Mouse (Mus musculus): Measurements from ENCODE around the gene Asic2. TPM values are rescaled to one million over a fixed set of nuclear protein-coding genes. Genes with fewer than 3 reads are reported as not detected.

Asic2 gene
- polyA plus RNA-seq, 2 experiments = 0.01 to 0.04 TPM

DNA sequence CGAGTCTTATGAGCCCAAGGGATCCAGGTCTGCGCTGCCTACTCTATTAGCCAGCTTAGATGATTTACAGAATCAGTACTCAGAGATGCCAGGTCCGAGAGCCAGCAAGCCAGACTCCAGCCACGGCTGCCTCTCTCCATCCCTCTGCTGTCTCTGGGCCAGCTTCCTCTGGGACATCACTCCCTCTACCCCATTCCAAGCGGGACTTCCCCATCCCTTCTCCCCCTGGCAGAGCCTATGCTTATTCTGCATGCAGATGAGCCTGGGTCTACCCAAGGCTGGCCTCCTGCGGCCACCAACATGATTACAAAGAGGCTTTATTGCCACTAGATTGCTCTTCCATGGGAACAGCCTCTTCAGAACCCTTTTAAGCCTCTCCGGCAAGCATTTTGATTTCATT is 850.2 kb downstream of the Asic2 start:
- Histone ChIP-seq H3K4me1 (replicated peaks; ENCODE audit: control insufficient read depth in 2 of 2, insufficient read depth in 2 of 2, low read length in 1 of 2) (no peaks in the 10 kb centered on the region), H3K9ac (replicated peaks) (no peak overlapping the region), H3K4me3 (ENCODE audit: insufficient read depth in 1 of 2, low read depth in 2 of 2, low read length in 2 of 2) (no peak overlapping the region), H3K36me3 (replicated peaks; ENCODE audit: control insufficient read depth, insufficient read depth, low read depth) (no peaks in the 10 kb centered on the region), H3K4me2 (ENCODE audit: low read depth) (no peak overlapping the region), H3K27me3 (ENCODE audit: control insufficient read depth, insufficient read depth, low read length) (no peaks in the 10 kb centered on the region), H3K27ac (no peak overlapping the region), H3K9me3 (ENCODE audit: control insufficient read depth, low read length) (no peaks in the 10 kb centered on the region)
- no peak for TF ChIP-seq CTCF (IDR thresholded peaks at IDR 0.05; ENCODE audit: low read depth)
- TF ChIP-seq EP300 (IDR thresholded peaks at IDR 0.05; ENCODE audit: low read depth) = no peak
- 36% methylated on average over 7 of the region's 7 CpGs for WGBS (ENCODE audit: insufficient replicate concordance)
- no peak for ATAC-seq (ENCODE audit: insufficient read depth)
- no peak for DNase-seq (ENCODE audit: low read depth in 3 of 3, low spot score in 3 of 3)

DNA sequence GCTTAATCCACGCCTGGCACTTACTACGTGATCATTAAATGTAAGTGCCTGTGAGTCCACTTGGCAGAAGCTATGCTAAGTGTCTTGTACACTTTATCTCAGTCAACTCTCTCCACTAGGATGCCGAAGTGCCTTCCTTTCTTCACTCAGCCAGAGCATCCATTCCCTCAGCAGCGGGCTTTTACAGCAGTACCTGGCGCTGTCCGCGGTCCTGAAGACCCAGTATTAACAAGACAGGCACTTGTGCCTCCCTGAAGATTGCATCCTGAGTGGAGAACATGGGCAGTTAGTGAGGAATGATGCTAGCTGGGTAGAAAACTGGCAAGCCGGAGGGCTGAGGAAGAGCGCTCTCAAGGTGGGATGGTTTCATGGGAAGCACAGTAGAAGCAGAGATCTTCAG is 852.6 kb downstream of the Asic2 start:
- no peaks in the 10 kb centered on the region for H3K27me3 ChIP-seq (ENCODE audit: control insufficient read depth, insufficient read depth, low read length)
- H3K9ac ChIP-seq (replicated peaks) = no peak overlapping the region
- no peak overlapping the region for H3K27ac ChIP-seq
- no peaks in the 10 kb centered on the region for H3K36me3 ChIP-seq (replicated peaks; ENCODE audit: control insufficient read depth, insufficient read depth, low read depth)
- no peak overlapping the region for H3K4me3 ChIP-seq (ENCODE audit: insufficient read depth in 1 of 2, low read depth in 2 of 2, low read length in 2 of 2)
- no peaks in the 10 kb centered on the region for H3K9me3 ChIP-seq (ENCODE audit: control insufficient read depth, low read length)
- WGBS (ENCODE audit: insufficient replicate concordance) = 30% methylated on average over 9 of the region's 9 CpGs
- no peaks in the 10 kb centered on the region for H3K4me1 ChIP-seq (replicated peaks; ENCODE audit: control insufficient read depth in 2 of 2, insufficient read depth in 2 of 2, low read length in 1 of 2)
- no peak for ATAC-seq (ENCODE audit: insufficient read depth)
- peak in 2 of 3 experiments; percentile 1 to 12 for DNase-seq (ENCODE audit: low read depth in 3 of 3, low spot score in 3 of 3)
- no peak overlapping the region for H3K4me2 ChIP-seq (ENCODE audit: low read depth)
- TF ChIP-seq CTCF (IDR thresholded peaks at IDR 0.05; ENCODE audit: low read depth) = no peak
- TF ChIP-seq EP300 (IDR thresholded peaks at IDR 0.05; ENCODE audit: low read depth) = no peak

DNA sequence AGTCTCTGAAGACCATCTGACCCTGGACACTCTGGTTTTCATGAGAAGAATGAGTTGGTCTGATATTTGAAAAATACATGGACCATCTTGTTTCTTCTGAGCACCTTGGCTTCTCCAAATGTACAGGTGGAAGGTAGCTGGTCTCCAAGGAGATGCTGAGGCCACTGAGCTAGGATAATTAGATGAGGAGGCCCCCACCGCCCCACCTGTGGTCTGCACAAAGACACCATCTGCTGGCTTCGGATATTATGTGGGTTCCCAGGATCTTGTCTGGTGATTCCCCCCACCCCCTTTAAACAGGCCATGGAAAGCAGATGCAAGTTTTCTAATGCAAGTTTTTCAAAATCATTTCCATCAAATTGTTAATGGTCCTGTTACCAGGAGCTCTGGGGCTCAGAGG is 856.6 kb downstream of the Asic2 start:
- ATAC-seq (ENCODE audit: insufficient read depth) = no peak

DNA sequence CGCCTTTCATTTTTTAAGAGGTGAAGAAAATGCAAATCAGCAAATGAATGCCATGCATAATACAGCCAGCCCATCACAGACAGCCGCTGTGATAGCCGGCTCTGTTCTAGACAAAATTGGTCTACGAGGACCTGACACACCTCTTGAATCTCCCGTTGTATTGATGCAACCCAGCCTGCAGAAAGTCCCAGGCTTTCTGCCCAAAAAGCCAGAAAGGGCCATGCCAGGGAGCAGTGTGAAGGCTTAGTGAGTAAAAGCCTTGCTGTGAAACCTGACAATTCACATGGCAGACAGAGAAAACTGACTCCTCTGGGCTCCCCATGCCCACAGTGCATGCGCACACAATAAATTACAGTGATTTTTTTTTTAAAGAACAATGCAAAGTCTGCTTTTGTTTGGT is 858.2 kb downstream of the Asic2 start:
- Histone ChIP-seq H3K36me3 (replicated peaks; ENCODE audit: control insufficient read depth, insufficient read depth, low read depth) (no peaks in the 10 kb centered on the region), H3K27ac (no peak overlapping the region), H3K4me3 (ENCODE audit: insufficient read depth in 1 of 2, low read depth in 2 of 2, low read length in 2 of 2) (no peak overlapping the region), H3K4me2 (ENCODE audit: low read depth) (no peak overlapping the region), H3K27me3 (ENCODE audit: control insufficient read depth, insufficient read depth, low read length) (no peaks in the 10 kb centered on the region), H3K9ac (replicated peaks) (no peak overlapping the region), H3K4me1 (replicated peaks; ENCODE audit: control insufficient read depth in 2 of 2, insufficient read depth in 2 of 2, low read length in 1 of 2) (no peaks in the 10 kb centered on the region), H3K9me3 (ENCODE audit: control insufficient read depth, low read length) (no peaks in the 10 kb centered on the region)
- ATAC-seq (ENCODE audit: insufficient read depth) (no peak), DNase-seq (ENCODE audit: low read depth in 3 of 3, low spot score in 3 of 3) (no peak)
- WGBS (ENCODE audit: insufficient replicate concordance) = 59% methylated on average over 6 of the region's 6 CpGs
- TF ChIP-seq EP300 (IDR thresholded peaks at IDR 0.05; ENCODE audit: low read depth) (no peak), CTCF (IDR thresholded peaks at IDR 0.05; ENCODE audit: low read depth) (no peak)

More for the DNA sequence above, 856.6 kb downstream of the Asic2 start:
- Histone ChIP-seq H3K9ac (replicated peaks) (no peak overlapping the region), H3K4me2 (ENCODE audit: low read depth) (no peak overlapping the region), H3K9me3 (ENCODE audit: control insufficient read depth, low read length) (no peaks in the 10 kb centered on the region), H3K36me3 (replicated peaks; ENCODE audit: control insufficient read depth, insufficient read depth, low read depth) (no peaks in the 10 kb centered on the region), H3K4me3 (ENCODE audit: insufficient read depth in 1 of 2, low read depth in 2 of 2, low read length in 2 of 2) (no peak overlapping the region), H3K27me3 (ENCODE audit: control insufficient read depth, insufficient read depth, low read length) (no peaks in the 10 kb centered on the region), H3K27ac (no peak overlapping the region), H3K4me1 (replicated peaks; ENCODE audit: control insufficient read depth in 2 of 2, insufficient read depth in 2 of 2, low read length in 1 of 2) (no peaks in the 10 kb centered on the region)
- TF ChIP-seq CTCF (IDR thresholded peaks at IDR 0.05; ENCODE audit: low read depth) (no peak), EP300 (IDR thresholded peaks at IDR 0.05; ENCODE audit: low read depth) (no peak)
- DNase-seq (ENCODE audit: low read depth in 3 of 3, low spot score in 3 of 3) = no peak
- 66% methylated on average over 2 of the region's 2 CpGs for WGBS (ENCODE audit: insufficient replicate concordance)

DNA sequence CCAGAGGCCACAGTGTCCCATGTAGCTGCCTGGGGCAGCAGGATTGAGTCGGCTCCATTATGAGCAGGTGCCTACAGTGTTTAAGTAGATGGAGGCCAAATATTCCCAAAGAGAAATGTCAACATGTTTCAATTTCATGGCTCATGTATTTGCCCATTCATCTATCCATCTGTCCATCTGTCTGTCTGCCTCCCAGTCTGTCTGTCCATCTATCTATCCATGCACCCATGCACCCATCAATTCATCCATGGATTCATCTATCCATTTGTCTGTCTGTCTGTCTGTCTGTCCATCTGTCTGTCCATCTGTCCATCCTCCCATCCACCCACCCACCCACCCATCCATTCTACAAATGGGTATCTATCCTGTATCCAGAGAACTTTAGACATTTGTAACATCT is 861.3 kb downstream of the Asic2 start:
- no peaks in the 10 kb centered on the region for H3K36me3 ChIP-seq (replicated peaks; ENCODE audit: control insufficient read depth, insufficient read depth, low read depth)
- H3K27me3 ChIP-seq (ENCODE audit: control insufficient read depth, insufficient read depth, low read length) = no peaks in the 10 kb centered on the region
- H3K27ac ChIP-seq = no peak overlapping the region
- DNase-seq (ENCODE audit: low read depth in 3 of 3, low spot score in 3 of 3) (no peak), ATAC-seq (ENCODE audit: insufficient read depth) (no peak)
- H3K9me3 ChIP-seq (ENCODE audit: control insufficient read depth, low read length) = no peaks in the 10 kb centered on the region
- H3K9ac ChIP-seq (replicated peaks) = no peak overlapping the region
- no peak overlapping the region for H3K4me3 ChIP-seq (ENCODE audit: insufficient read depth in 1 of 2, low read depth in 2 of 2, low read length in 2 of 2)
- no peak overlapping the region for H3K4me2 ChIP-seq (ENCODE audit: low read depth)
- 64% methylated on average over 1 of the region's 1 CpGs for WGBS (ENCODE audit: insufficient replicate concordance)
- no peaks in the 10 kb centered on the region for H3K4me1 ChIP-seq (replicated peaks; ENCODE audit: control insufficient read depth in 2 of 2, insufficient read depth in 2 of 2, low read length in 1 of 2)
- TF ChIP-seq CTCF (IDR thresholded peaks at IDR 0.05; ENCODE audit: low read depth) (no peak), EP300 (IDR thresholded peaks at IDR 0.05; ENCODE audit: low read depth) (no peak)
